Mouse (Mus musculus) kidney, postnatal 10 days (tissue): ENCODE results near the gene Gm20532.

Source experiments
- DNase-seq: peaks from one replicate; pipeline ENCODE4 v3.0.0; 2021; ENCODE audit warnings: mixed read lengths

Gm20532 gene

GRCm38 (mm10) chr2:26586294-26587043 is at the start of gene Gm20532:
Gene Gm20532 (plus strand): TSS chr2:26586639.
- peak; percentile 85 for DNase-seq

GRCm38 (mm10) chr2:26539516-26539915 is 46.9 kb upstream of the Gm20532 start:
- DNase-seq: no peak

- DNase-seq: no peak
These were observed 45.7 kb upstream of the Gm20532 start for GRCm38 (mm10) chr2:26540721-26541120.

GRCm38 (mm10) chr2:26541258-26541910 is 45.1 kb upstream of the Gm20532 start:
- DNase-seq: no peak

- DNase-seq: peak; percentile 75
These were observed 43.3 kb upstream of the Gm20532 start for GRCm38 (mm10) chr2:26543155-26543554.

GRCm38 (mm10) chr2:26543768-26544167 is 42.7 kb upstream of the Gm20532 start:
- no peak for DNase-seq

- peak; percentile 81 for DNase-seq
These were observed 42.2 kb upstream of the Gm20532 start for GRCm38 (mm10) chr2:26544265-26544664.

GRCm38 (mm10) chr2:26547481-26547880 is 39.0 kb upstream of the Gm20532 start:
- DNase-seq: peak; percentile 68

- peak; percentile 46 for DNase-seq
These were observed 36.6 kb upstream of the Gm20532 start for GRCm38 (mm10) chr2:26549801-26550200.

GRCm38 (mm10) chr2:26550205-26550604 is 36.2 kb upstream of the Gm20532 start:
- DNase-seq: peak; percentile 47

GRCm38 (mm10) chr2:26550777-26551176 is 35.7 kb upstream of the Gm20532 start:
- DNase-seq: no peak

- DNase-seq: no peak
These were observed 35.0 kb upstream of the Gm20532 start for GRCm38 (mm10) chr2:26551446-26551845.

GRCm38 (mm10) chr2:26552066-26552465 is 34.4 kb upstream of the Gm20532 start:
- no peak for DNase-seq

- DNase-seq: no peak
These were observed 32.5 kb upstream of the Gm20532 start for GRCm38 (mm10) chr2:26553904-26554303.

GRCm38 (mm10) chr2:26555076-26555475 is 31.4 kb upstream of the Gm20532 start:
- peak; percentile 54 for DNase-seq

GRCm38 (mm10) chr2:26556535-26556993 is 29.9 kb upstream of the Gm20532 start:
- no peak for DNase-seq

GRCm38 (mm10) chr2:26560506-26560905 is 25.9 kb upstream of the Gm20532 start:
- DNase-seq: no peak

GRCm38 (mm10) chr2:26561351-26562016 is 25.0 kb upstream of the Gm20532 start:
- peak; percentile 55 for DNase-seq

GRCm38 (mm10) chr2:26566221-26566620 is 20.2 kb upstream of the Gm20532 start:
- DNase-seq: peak; percentile 75

GRCm38 (mm10) chr2:26570034-26570433 is 16.4 kb upstream of the Gm20532 start:
- peak; percentile 82 for DNase-seq

GRCm38 (mm10) chr2:26571400-26571799 is 15.0 kb upstream of the Gm20532 start:
- peak; percentile 61 for DNase-seq

GRCm38 (mm10) chr2:26571826-26572225 is 14.6 kb upstream of the Gm20532 start:
- DNase-seq: peak; percentile 78

- peak; percentile 77 for DNase-seq
These were observed 13.0 kb upstream of the Gm20532 start for GRCm38 (mm10) chr2:26573396-26573795.

GRCm38 (mm10) chr2:26573807-26574206 is 12.6 kb upstream of the Gm20532 start:
- peak; percentile 14 for DNase-seq
